Mouse (Mus musculus): ENCODE measurements at regions not wholly inside any gene's neighbourhood (a gene's known extent, or its start where the extent isn't known, plus 50 kb on each side); places are given as distances from the start of the nearest gene placed in this dataset.

DNA sequence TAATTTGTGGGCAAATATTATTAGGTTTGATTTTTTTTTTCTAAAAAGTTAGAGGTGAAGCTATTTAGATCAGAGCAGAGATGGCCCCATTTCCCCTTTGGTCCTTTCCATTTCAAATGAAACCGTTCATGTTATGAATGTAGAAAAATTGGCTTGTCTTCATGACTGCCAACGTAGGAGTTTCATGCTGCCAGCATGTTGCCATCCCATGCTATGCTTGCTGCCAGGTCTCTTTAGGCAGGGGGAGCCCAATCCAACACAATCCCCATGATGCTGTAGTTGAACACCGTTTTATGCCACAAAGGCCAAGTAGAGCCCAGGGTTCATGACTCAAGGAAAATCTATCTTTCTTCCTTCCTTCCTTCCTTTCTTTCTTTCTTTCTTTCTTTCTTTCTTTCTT, 259.5 kb downstream of the Abcc12 start:
- no peak overlapping the region for H3K4me3 ChIP-seq (ENCODE audit: low read depth, low read length)
- H3K9me3 ChIP-seq (replicated peaks; ENCODE audit: control insufficient read depth, low read length): no peaks in the 10 kb centered on the region
- no peak overlapping the region for H3K27ac ChIP-seq (ENCODE audit: low read length)
- ATAC-seq (ENCODE audit: low read depth): no peak
- H3K4me1 ChIP-seq (ENCODE audit: control insufficient read depth, low read depth, low read length): no peaks in the 10 kb centered on the region
- WGBS (ENCODE audit: insufficient replicate concordance): 60% methylated on average over 3 of the region's 3 CpGs
- H3K4me2 ChIP-seq (ENCODE audit: low read depth, low read length): no peak overlapping the region
- no peaks in the 10 kb centered on the region for H3K27me3 ChIP-seq (ENCODE audit: control insufficient read depth, insufficient read depth, low read depth, low read length)
- no peak overlapping the region for H3K9ac ChIP-seq (ENCODE audit: low read depth, low read length)
- no peaks in the 10 kb centered on the region for H3K36me3 ChIP-seq (ENCODE audit: control insufficient read depth, insufficient read depth)

DNA sequence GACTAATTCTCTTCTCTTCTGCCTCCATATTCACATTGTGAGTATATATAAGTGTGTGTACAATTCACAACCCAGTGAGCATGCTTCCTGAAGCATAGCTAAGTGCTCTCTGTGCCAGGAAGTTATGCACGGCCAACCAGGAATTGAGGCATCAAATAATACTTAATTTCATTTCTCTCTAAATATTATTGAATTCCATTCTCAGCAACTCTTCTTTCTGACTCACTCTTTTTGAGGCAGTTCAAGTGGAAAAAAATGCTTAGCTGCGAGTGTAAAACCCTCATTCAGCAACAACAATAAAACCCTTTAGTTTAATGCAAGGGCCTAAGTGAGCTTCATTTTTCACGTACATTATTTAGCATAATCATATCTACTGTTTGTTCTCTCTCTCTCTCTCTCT, 262.0 kb downstream of the Abcc12 start:
- ATAC-seq (ENCODE audit: low read depth): no peak
- Histone ChIP-seq H3K4me2 (ENCODE audit: low read depth, low read length) (no peak overlapping the region), H3K4me1 (ENCODE audit: control insufficient read depth, low read depth, low read length) (no peaks in the 10 kb centered on the region), H3K9me3 (replicated peaks; ENCODE audit: control insufficient read depth, low read length) (no peaks in the 10 kb centered on the region), H3K27me3 (ENCODE audit: control insufficient read depth, insufficient read depth, low read depth, low read length) (no peaks in the 10 kb centered on the region), H3K4me3 (ENCODE audit: low read depth, low read length) (no peak overlapping the region), H3K36me3 (ENCODE audit: control insufficient read depth, insufficient read depth) (no peaks in the 10 kb centered on the region), H3K27ac (ENCODE audit: low read length) (no peak overlapping the region), H3K9ac (ENCODE audit: low read depth, low read length) (no peak overlapping the region)
- WGBS (ENCODE audit: insufficient replicate concordance): 60% methylated on average over 3 of the region's 3 CpGs

DNA sequence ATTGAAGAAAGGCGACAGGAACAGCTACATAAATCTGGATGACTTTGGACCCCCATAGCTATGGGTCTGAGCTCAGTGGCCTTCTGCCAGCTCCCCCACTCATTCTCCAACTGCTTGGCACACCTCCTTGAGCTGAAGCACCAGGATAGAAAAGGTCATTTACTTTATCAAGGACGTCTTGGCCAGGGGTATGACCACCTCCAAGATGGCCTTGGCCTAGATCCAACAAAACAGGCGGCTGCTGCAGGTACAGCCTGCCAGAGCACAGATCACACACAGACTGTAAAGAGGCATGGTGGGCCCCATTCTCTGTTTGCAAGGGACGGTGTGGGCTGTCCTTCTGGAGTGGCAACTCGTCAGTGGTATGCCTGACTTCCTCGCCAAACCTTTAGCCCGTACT, 264.2 kb downstream of the Abcc12 start:
- H3K9me3 ChIP-seq (replicated peaks; ENCODE audit: control insufficient read depth, low read length): no peaks in the 10 kb centered on the region
- ATAC-seq (ENCODE audit: low read depth): no peak
- H3K9ac ChIP-seq (ENCODE audit: low read depth, low read length): no peak overlapping the region
- WGBS (ENCODE audit: insufficient replicate concordance): 69% methylated on average over 7 of the region's 7 CpGs
- H3K36me3 ChIP-seq (ENCODE audit: control insufficient read depth, insufficient read depth): no peaks in the 10 kb centered on the region
- no peak overlapping the region for H3K4me3 ChIP-seq (ENCODE audit: low read depth, low read length)
- no peaks in the 10 kb centered on the region for H3K27me3 ChIP-seq (ENCODE audit: control insufficient read depth, insufficient read depth, low read depth, low read length)
- no peak overlapping the region for H3K27ac ChIP-seq (ENCODE audit: low read length)
- H3K4me2 ChIP-seq (ENCODE audit: low read depth, low read length): no peak overlapping the region
- H3K4me1 ChIP-seq (ENCODE audit: control insufficient read depth, low read depth, low read length): no peaks in the 10 kb centered on the region

DNA sequence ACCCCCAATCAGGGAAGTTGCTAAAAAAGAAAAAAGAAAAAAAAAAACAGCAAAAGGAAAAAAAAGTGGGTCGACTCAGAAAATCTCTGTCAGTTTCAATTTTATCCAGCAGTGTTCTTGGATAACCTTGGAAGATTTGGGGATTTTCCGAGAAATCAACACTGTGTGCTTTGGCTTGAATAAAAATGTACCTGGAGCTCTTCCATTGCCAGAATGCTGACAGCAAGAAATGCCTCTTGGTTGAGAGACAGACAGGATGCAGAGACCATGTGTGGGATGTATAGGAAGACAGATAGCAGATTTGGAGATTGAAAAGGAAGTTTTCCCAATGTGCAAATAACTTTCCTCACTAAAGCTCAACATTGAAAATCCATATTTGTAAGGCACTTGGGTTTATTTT, 271.0 kb downstream of the Abcc12 start:
- Histone ChIP-seq H3K9ac (ENCODE audit: low read depth, low read length) (no peak overlapping the region), H3K27ac (ENCODE audit: low read length) (no peak overlapping the region), H3K27me3 (ENCODE audit: control insufficient read depth, insufficient read depth, low read depth, low read length) (no peaks in the 10 kb centered on the region), H3K4me2 (ENCODE audit: low read depth, low read length) (no peak overlapping the region), H3K36me3 (ENCODE audit: control insufficient read depth, insufficient read depth) (no peaks in the 10 kb centered on the region), H3K4me1 (ENCODE audit: control insufficient read depth, low read depth, low read length) (no peaks in the 10 kb centered on the region), H3K4me3 (ENCODE audit: low read depth, low read length) (no peak overlapping the region), H3K9me3 (replicated peaks; ENCODE audit: control insufficient read depth, low read length) (no peaks in the 10 kb centered on the region)
- WGBS (ENCODE audit: insufficient replicate concordance): 31% methylated on average over 2 of the region's 2 CpGs
- no peak for ATAC-seq (ENCODE audit: low read depth)

DNA sequence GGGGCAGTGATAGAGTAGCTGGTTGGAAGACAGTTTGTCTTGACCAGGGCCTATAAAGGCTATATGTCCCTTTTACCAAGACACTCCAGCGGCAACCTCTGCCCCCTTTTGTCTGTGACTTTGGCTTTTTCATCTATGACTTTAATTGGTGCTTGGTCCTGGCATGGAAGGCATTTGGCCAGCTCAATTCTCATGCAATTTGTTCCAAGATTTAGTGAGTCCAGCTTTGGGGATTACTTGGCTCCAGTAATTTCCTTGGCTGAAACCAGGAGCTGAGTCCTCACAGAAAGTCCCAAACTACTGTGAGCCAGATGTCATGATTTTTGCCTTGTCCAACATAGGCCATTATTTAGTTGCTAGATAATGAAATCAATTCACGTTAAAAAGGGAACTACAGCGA, 273.1 kb downstream of the Abcc12 start:
- Histone ChIP-seq H3K27me3 (ENCODE audit: control insufficient read depth, insufficient read depth, low read depth, low read length) (no peaks in the 10 kb centered on the region), H3K4me1 (ENCODE audit: control insufficient read depth, low read depth, low read length) (no peaks in the 10 kb centered on the region), H3K27ac (ENCODE audit: low read length) (no peak overlapping the region), H3K9me3 (replicated peaks; ENCODE audit: control insufficient read depth, low read length) (no peaks in the 10 kb centered on the region), H3K9ac (ENCODE audit: low read depth, low read length) (no peak overlapping the region), H3K4me2 (ENCODE audit: low read depth, low read length) (no peak overlapping the region), H3K4me3 (ENCODE audit: low read depth, low read length) (no peak overlapping the region), H3K36me3 (ENCODE audit: control insufficient read depth, insufficient read depth) (no peaks in the 10 kb centered on the region)
- no peak for ATAC-seq (ENCODE audit: low read depth)
- 54% methylated on average over 3 of the region's 3 CpGs for WGBS (ENCODE audit: insufficient replicate concordance)

DNA sequence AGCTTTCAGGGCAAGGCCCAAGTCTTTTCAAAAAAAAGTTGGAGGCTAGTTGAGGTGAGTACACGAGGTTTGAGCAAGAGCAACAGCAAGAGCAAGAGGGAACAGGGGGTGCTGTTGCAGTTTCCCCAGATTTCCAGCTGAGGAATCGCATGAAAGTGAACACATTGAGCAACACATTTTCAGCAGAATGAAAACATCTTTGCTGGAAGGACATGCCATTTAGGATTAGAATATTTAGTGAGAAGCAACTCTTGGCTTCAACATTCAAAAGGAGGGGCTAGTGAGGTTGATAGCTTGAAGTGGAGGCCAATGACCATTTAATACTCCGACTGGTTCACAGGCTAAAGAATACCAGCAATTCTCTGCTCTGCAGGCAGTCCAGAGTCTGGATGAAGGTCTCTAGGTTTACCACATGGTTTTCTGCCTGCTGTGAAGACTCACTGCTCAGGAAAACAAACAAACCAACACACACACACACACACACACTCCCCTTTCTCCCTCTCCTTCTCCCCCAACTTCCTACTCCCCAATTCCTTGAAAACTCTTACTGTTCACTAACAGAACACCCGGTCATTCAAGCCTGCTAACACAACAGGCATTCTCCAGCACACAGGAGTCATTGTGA, 278.5 kb downstream of the Abcc12 start:
- 44% methylated on average over 4 of the region's 4 CpGs for WGBS (ENCODE audit: insufficient replicate concordance)
- ATAC-seq (ENCODE audit: low read depth): no peak
- H3K36me3 ChIP-seq (ENCODE audit: control insufficient read depth, insufficient read depth): no peaks in the 10 kb centered on the region
- no peaks in the 10 kb centered on the region for H3K9me3 ChIP-seq (replicated peaks; ENCODE audit: control insufficient read depth, low read length)
- H3K27me3 ChIP-seq (ENCODE audit: control insufficient read depth, insufficient read depth, low read depth, low read length): no peaks in the 10 kb centered on the region
- no peak overlapping the region for H3K27ac ChIP-seq (ENCODE audit: low read length)
- no peak overlapping the region for H3K9ac ChIP-seq (ENCODE audit: low read depth, low read length)
- no peak overlapping the region for H3K4me2 ChIP-seq (ENCODE audit: low read depth, low read length)
- H3K4me3 ChIP-seq (ENCODE audit: low read depth, low read length): no peak overlapping the region
- H3K4me1 ChIP-seq (ENCODE audit: control insufficient read depth, low read depth, low read length): no peaks in the 10 kb centered on the region

DNA sequence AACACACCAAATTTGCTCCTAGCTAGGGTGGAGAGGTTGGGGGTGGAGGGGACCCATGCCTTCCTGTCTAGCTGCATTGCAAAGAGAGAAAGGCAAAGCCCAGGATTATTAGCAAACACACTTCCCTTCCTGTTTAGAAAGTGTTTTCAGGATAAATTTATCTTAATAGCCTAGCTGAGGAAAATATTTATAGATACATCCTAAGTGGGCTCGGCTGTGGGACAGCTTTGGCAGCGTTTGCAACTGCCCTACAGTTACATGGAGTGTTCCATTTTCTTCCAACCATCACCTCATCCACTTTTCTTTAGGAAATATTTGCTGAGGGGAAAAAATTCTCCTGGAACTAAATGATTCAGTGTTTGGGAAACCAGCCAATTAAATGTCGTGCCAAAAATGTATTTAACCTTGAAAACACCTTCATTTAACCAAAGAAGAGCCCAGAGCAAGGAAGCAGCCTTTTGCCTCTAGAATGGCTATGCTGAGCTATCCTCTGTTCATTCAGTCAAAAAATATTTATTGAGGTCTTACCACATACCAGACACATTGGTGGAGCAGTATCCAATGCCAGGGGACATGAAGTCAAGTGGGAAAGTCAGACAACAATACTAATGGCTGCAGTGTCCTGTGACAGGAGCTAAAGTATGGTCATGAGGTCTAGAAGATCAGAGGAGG, 291.6 kb downstream of the Abcc12 start:
- Histone ChIP-seq H3K4me2 (ENCODE audit: low read depth, low read length) (no peak overlapping the region), H3K9ac (ENCODE audit: low read depth, low read length) (no peak overlapping the region), H3K4me1 (ENCODE audit: control insufficient read depth, low read depth, low read length) (no peaks in the 10 kb centered on the region), H3K9me3 (replicated peaks; ENCODE audit: control insufficient read depth, low read length) (no peaks in the 10 kb centered on the region), H3K4me3 (ENCODE audit: low read depth, low read length) (no peak overlapping the region), H3K36me3 (ENCODE audit: control insufficient read depth, insufficient read depth) (no peaks in the 10 kb centered on the region), H3K27me3 (ENCODE audit: control insufficient read depth, insufficient read depth, low read depth, low read length) (no peaks in the 10 kb centered on the region), H3K27ac (ENCODE audit: low read length) (no peak overlapping the region)
- ATAC-seq (ENCODE audit: low read depth): no peak
- 56% methylated on average over 3 of the region's 3 CpGs for WGBS (ENCODE audit: insufficient replicate concordance)

DNA sequence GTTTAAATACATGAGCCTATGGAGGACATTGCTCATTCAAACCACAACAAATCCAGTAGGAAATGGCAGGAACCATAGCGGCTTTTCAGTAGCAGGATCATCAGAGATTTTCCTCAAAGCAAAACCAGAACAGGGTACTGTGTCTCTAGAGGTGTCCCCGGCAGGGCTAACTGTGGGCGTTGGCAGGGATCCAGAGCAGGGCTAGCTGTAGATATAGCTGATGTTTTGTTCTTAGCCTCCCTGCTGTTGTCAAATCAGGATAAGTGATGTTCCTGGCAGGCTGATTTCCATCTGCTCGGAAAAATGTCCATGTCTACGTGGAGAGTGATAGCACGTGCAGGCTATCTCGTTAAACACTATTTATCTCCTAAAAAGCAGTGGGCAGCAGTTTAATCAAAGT, 297.6 kb downstream of the Abcc12 start:
- ATAC-seq (ENCODE audit: low read depth): no peak
- no peaks in the 10 kb centered on the region for H3K4me1 ChIP-seq (ENCODE audit: control insufficient read depth, low read depth, low read length)
- no peaks in the 10 kb centered on the region for H3K9me3 ChIP-seq (replicated peaks; ENCODE audit: control insufficient read depth, low read length)
- no peak overlapping the region for H3K4me2 ChIP-seq (ENCODE audit: low read depth, low read length)
- H3K27me3 ChIP-seq (ENCODE audit: control insufficient read depth, insufficient read depth, low read depth, low read length): no peaks in the 10 kb centered on the region
- H3K9ac ChIP-seq (ENCODE audit: low read depth, low read length): no peak overlapping the region
- no peak overlapping the region for H3K4me3 ChIP-seq (ENCODE audit: low read depth, low read length)
- H3K27ac ChIP-seq (ENCODE audit: low read length): no peak overlapping the region
- no peaks in the 10 kb centered on the region for H3K36me3 ChIP-seq (ENCODE audit: control insufficient read depth, insufficient read depth)
- 62% methylated on average over 7 of the region's 7 CpGs for WGBS (ENCODE audit: insufficient replicate concordance)

DNA sequence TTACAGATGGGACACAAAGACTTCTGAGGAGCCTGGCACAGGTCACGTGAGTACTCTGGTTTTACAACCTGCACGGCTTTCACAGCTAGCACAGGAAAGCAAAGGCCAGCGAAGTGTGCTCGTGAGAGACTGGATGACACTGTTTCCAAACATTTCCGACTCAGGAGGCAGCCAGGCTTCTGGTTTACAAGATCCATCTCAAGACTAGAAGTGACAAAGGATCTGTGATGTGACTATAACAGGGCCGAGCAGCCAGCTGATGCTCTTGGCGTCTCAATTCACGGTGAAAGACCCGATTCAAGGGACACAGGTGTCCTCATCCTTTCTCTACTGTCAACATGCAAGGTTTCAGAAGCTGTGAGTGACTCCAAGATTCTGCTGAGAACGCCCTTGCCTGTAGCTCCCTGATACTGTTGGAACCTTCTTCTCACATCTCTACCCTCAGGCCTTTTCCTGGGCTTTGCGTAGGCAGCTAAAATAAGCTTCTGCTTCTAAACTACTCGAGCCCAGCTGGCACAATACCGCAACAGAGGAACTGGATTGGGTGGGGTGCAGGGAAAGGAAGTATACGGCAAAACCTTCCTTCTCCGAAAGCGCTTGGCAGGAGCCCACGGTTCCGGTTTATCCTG, 300.3 kb downstream of the Abcc12 start:
- ATAC-seq (ENCODE audit: low read depth): no peak
- H3K9ac ChIP-seq (ENCODE audit: low read depth, low read length): no peak overlapping the region
- no peak overlapping the region for H3K27ac ChIP-seq (ENCODE audit: low read length)
- H3K27me3 ChIP-seq (ENCODE audit: control insufficient read depth, insufficient read depth, low read depth, low read length): no peaks in the 10 kb centered on the region
- H3K36me3 ChIP-seq (ENCODE audit: control insufficient read depth, insufficient read depth): no peaks in the 10 kb centered on the region
- H3K9me3 ChIP-seq (replicated peaks; ENCODE audit: control insufficient read depth, low read length): no peaks in the 10 kb centered on the region
- no peaks in the 10 kb centered on the region for H3K4me1 ChIP-seq (ENCODE audit: control insufficient read depth, low read depth, low read length)
- WGBS (ENCODE audit: insufficient replicate concordance): 67% methylated on average over 18 of the region's 18 CpGs
- no peak overlapping the region for H3K4me3 ChIP-seq (ENCODE audit: low read depth, low read length)
- H3K4me2 ChIP-seq (ENCODE audit: low read depth, low read length): no peak overlapping the region

Measured in liver, embryonic 16.5 days (tissue).